Mouse (Mus musculus) E14TG2a.4 (cell line): Measurements from ENCODE around the gene Qser1.
A peak's percentile ranks its signal among the peaks of the same experiment; 100 is the strongest.
"Not testable (repeated sequence)": the region's sequence is repeated elsewhere in the genome, so short reads cannot be mapped to it uniquely, and the experiment has no call there.

ENCODE experiments used
- H3K27me3 ChIP-seq: 2 replicates; pipeline ENCODE4 v1.6.1; 2014; ENCODE audit warnings: low read length, control low read depth; ENCODE audit not compliant: insufficient read depth
- H3K36me3 ChIP-seq: 2 replicates; pipeline ENCODE4 v1.6.1; 2014; ENCODE audit warnings: low read length, control low read depth; ENCODE audit not compliant: insufficient read depth
- H3K4me1 ChIP-seq: replicated peaks from 2 replicates; pipeline ENCODE4 v1.6.1; 2014; ENCODE audit warnings: low read depth, low read length, control low read depth
- H3K4me3 ChIP-seq: replicated peaks from 2 replicates; pipeline ENCODE4 v1.5.1; 2014; ENCODE audit warnings: mild to moderate bottlenecking, low read length
- H3K9me3 ChIP-seq: 2 replicates; pipeline ENCODE4 v1.6.1; 2014; ENCODE audit warnings: low read length, control low read depth
- CTCF ChIP-seq: conservative IDR thresholded peaks from 2 replicates; pipeline ENCODE4 v1.5.1; 2014; ENCODE audit warnings: low read length
- NANOG ChIP-seq: IDR thresholded peaks from 2 replicates; pipeline ENCODE4 v1.6.1; 2014; ENCODE audit warnings: borderline replicate concordance, low read length, mixed read lengths
- POU5F1 ChIP-seq: IDR thresholded peaks from 2 replicates; pipeline ENCODE4 v1.6.1; 2014; ENCODE audit warnings: low read length, borderline replicate concordance

Gene Qser1

DNA sequence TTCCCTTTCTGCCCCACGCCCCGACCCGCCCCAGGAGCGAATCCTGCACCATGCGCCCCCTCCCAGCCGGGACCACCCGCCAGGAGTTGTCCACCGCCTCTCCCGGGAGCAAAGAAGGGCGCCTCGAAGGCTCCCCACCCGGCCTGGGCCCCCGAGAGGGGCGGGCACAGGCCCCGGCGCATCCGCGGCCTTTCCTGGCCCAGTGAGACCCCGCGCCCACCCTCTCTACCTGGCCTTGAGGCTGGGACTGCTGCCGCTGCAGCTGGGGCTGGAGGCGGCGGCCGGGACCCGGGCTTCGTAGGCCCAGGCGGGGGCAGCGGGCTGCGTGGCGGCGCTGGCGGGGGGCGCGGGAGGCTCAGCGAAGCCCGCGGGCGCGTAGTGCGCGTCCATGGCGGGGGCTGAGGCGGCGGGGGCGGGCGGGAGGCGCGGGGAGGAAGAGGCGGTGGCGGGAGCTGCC lies at the start of gene Qser1:
TSS of gene Qser1 (minus strand) at position 390 of the 457 bp plus-strand sequence.
- Histone ChIP-seq H3K36me3 (no peaks in the 10 kb centered on the region), H3K4me1 (peaks cover 62% of the 10 kb centered on the region), H3K4me3 (peak within 1 kb of the TSS; percentile 94), H3K9me3 (no peaks in the 10 kb centered on the region), H3K27me3 (no peaks in the 10 kb centered on the region)
- TF ChIP-seq CTCF (no peak), NANOG (no peak), POU5F1 (no peak)

DNA sequence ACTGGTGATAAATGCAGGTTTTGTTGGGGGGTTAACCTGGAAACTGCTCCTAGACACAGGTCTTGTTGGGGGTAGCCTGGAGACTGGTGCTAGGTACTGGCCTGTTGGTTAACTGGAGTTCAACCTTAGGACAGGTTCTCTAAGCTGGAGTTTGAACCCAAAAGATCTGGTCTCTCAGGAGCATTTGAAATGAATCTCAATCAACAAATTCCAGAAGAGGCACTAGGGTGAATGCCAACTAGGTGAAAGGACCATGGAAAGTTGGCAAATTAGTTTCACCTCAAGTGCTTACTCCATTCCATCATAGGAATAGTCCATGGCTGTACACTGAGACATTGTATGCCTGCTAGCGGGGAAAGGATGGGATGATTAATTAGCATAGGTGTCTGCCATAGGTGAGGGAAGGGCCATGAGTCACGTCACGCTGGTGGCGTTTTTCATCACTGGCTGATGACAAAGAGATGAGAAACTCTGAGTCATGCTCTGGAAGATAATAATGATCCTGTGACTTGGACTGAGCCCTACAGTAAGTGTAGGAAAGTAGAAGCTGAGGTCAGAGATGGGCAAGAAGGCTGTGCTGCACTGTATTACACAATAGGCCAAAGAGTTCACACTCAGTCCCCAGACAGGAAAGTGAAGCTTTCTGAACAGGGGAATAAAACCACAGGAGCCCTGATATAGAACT lies 47.8 kb upstream of the Qser1 start:
- no peaks in the 10 kb centered on the region for H3K9me3 ChIP-seq
- TF ChIP-seq CTCF (no peak), POU5F1 (no peak), NANOG (no peak)
- H3K27me3 ChIP-seq: no peaks in the 10 kb centered on the region
- no peak overlapping the region for H3K4me3 ChIP-seq
- peaks cover 14% of the 10 kb centered on the region for H3K4me1 ChIP-seq
- H3K36me3 ChIP-seq: no peaks in the 10 kb centered on the region

DNA sequence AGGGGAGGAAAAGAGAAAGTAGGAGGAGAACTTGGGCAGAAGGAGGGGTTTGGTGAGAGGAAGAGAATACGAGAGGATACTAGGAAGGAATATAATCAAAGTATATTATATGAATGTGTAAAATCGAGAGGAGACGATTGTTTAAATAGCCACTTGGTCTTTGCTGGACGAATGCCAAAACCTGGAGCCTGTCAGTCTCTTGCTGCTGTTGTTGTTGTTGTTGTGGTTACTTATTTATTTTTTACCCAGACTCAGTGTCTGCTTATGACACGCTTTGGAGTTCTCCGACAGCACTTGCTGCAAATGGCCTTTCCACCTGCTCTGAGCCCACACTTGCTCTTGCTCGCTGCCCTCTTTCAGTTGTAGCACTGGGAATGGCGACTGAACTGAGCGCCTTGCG lies 43.9 kb upstream of the Qser1 start:
- Histone ChIP-seq H3K4me3 (no peak overlapping the region), H3K9me3 (no peaks in the 10 kb centered on the region), H3K36me3 (no peaks in the 10 kb centered on the region), H3K27me3 (no peaks in the 10 kb centered on the region), H3K4me1 (peaks cover 49% of the 10 kb centered on the region)
- TF ChIP-seq CTCF: no peak
- no peak for TF ChIP-seq POU5F1
- TF ChIP-seq NANOG: no peak

DNA sequence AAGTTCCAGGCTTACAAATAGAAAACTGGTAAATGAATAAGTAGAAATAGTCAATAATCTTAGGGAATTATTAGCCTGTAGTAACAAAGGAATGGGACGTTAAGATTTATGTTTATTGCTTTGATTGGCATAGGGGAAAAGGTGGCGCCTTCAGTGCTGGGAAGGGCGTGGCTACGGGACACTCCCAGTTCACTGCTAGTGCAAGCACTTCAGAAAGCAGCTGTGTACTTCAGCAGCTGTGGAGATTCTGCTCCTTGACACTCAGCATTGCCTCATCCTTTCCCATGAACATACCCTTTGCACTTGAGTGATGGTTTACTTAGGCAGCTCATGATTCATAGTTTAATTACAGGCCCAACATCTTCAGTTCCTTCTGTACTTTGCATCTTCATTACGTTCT lies 42.5 kb upstream of the Qser1 start:
- H3K27me3 ChIP-seq: no peaks in the 10 kb centered on the region
- H3K9me3 ChIP-seq: no peaks in the 10 kb centered on the region
- TF ChIP-seq CTCF: no peak
- no peak for TF ChIP-seq POU5F1
- no peak for TF ChIP-seq NANOG
- H3K4me1 ChIP-seq: peaks cover 62% of the 10 kb centered on the region
- H3K4me3 ChIP-seq: no peak overlapping the region
- H3K36me3 ChIP-seq: no peaks in the 10 kb centered on the region

DNA sequence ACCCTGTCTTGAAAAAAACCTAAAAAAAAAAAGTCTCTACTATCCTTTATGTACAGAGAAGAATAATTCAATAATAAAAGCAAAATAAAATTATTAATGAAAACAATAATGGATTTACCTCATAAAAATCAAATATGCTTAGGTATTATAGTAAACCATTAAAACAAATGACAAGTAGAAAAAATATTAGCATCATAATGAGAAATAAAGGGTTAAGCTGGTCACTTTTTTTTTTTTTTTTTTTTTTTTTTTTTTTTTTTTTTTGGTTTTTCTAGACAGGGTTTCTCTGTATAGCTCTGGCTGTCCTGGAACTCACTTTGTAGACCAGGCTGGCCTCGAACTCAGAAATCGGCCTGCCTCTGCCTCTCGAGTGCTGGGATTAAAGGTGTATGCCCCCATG lies 41.5 kb upstream of the Qser1 start:
- H3K9me3 ChIP-seq, H3K36me3 ChIP-seq, H3K27me3 ChIP-seq, H3K4me3 ChIP-seq: not testable (repeated sequence)
- H3K4me1 ChIP-seq: peaks cover 68% of the 10 kb centered on the region

DNA sequence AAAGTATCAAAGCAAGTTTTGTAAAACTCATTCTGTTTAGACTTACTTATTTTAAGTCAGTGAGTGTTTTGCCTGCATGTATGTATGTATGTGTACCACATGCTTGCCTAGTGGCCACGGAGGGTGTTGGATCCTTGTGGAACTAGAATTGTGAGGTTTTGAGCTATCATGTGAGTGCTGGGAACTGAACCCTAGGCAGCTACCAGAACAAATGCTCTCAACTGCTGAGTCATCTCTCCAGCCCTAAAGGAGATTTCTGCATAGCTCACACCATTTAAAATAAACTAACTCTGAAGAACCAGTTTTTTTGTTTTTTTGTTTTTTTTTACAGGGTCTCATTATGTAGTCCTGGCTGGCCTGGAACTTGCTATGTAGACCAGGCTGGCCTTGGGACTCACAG lies 39.7 kb upstream of the Qser1 start:
- Histone ChIP-seq H3K27me3 (no peaks in the 10 kb centered on the region), H3K9me3 (no peaks in the 10 kb centered on the region), H3K36me3 (no peaks in the 10 kb centered on the region), H3K4me3 (no peak overlapping the region), H3K4me1 (peaks cover 85% of the 10 kb centered on the region)
- no peak for TF ChIP-seq NANOG
- TF ChIP-seq POU5F1: no peak
- TF ChIP-seq CTCF: no peak

DNA sequence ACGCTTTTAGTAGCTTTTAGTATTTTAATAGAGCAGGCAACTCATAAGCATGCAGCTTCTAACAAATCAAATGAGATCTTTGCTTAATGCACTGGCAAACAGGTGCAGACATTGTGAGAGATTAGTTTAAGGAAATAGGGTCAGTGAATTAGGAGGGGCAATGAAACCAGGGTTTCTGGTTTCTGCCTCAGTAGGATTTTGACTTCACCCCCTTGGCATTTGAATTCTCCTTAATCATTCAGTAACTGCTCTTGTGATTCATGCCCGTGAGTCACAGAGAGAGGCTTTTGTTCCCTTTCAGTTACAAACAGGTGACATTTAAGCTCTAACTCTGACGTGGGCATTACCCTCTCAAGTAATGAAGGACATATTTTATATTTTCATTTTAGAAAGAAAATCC lies 39.2 kb upstream of the Qser1 start:
- TF ChIP-seq CTCF (no peak), NANOG (peak; percentile 58; the same call in 1 of the 2 replicates)
- peaks cover 89% of the 10 kb centered on the region for H3K4me1 ChIP-seq
- H3K9me3 ChIP-seq: no peaks in the 10 kb centered on the region
- H3K4me3 ChIP-seq: no peak overlapping the region
- H3K27me3 ChIP-seq: no peaks in the 10 kb centered on the region
- H3K36me3 ChIP-seq: no peaks in the 10 kb centered on the region

DNA sequence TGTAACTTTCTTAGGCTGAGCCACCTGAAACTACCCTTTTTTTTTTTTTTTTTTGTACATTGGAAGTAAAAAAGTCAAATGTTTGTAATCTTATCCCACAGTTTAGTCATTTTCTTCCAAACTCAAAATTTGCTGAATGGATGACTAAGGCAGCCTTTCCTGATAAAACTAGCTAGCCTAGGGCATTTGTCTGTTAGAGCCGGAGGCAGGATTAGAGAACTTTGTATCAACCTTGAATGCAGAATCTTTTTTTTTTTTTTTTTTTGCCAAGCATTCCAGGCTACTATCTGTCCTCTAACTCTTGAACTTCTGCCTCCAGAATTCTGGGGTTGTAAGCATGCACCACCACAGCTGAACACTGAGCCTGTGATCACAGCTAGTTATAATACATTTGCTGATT lies 38.3 kb upstream of the Qser1 start:
- TF ChIP-seq POU5F1 (no peak), CTCF (no peak), NANOG (no peak)
- Histone ChIP-seq H3K27me3 (no peaks in the 10 kb centered on the region), H3K9me3 (no peaks in the 10 kb centered on the region), H3K4me1 (peaks cover 90% of the 10 kb centered on the region), H3K4me3 (no peak overlapping the region), H3K36me3 (no peaks in the 10 kb centered on the region)

DNA sequence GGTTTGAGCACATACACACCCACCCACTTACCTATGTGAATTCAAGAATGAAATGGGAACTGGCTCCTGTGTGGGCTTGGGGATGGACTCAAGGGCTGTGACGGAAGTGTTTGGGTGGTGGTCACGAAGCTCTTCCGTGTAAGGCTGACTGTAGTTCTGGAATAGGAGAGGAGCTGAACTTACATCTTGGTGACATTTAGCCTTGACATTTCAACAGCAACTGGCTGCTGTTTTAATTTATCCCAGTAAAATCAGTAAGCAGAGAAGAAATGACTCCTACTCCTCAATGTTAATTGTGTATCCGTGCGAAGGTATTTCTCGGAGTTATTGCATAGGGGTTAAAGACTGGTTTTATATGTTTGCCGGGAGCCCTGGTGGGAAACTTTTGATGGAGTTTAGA lies 36.0 kb upstream of the Qser1 start:
- H3K36me3 ChIP-seq: no peaks in the 10 kb centered on the region
- no peaks in the 10 kb centered on the region for H3K27me3 ChIP-seq
- no peaks in the 10 kb centered on the region for H3K9me3 ChIP-seq
- peaks cover 87% of the 10 kb centered on the region for H3K4me1 ChIP-seq
- no peak for TF ChIP-seq NANOG
- TF ChIP-seq POU5F1: no peak
- no peak for TF ChIP-seq CTCF
- no peak overlapping the region for H3K4me3 ChIP-seq
